Mouse (Mus musculus): ENCODE measurements at regions not wholly inside any gene's neighbourhood (a gene's known extent, or its start where the extent isn't known, plus 50 kb on each side); places are given as distances from the start of the nearest gene placed in this dataset.

DNA sequence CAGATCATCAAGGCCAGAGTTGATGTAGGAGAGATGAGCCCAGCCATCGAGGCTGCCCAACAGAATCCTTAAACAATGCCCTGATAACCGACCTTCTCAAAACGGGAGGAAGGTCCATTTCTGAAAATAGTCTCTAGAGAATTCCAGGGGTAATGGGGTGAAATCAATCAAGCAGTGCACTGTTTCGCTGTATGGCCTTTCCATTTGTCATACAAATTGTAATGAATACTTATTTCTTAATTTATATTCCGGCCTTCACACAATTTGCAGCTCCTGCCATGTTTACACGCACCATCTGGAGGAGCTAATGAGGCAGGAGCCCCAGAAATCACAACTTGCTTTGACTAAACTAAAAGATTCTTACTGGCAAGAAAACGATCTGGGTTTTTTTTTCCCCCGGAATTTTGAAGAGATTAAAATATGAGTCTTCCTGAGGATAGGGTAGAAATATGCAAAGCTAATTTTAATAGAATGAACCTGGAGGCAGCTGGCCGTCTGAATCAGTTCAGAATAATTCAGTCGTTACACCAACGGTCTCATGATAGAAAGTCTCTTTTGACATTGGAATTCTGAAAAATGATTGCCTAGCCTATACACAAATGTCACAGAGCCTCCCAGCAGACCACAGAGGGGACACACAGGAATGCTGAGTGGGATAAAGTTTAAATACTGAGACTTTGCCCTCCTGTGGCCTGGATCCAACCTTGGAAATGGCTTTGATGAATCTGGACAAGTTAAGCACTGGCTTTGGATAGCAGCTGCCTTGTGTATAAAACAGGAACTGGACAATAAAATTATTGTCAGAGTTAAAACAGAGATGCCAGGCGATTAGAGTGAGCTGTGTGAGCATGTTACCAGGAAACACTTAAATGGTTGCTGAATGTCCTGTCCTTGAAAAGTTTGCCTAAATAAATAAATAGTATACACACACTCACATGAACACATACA lies 115.0 kb upstream of the Frem1 start:
- no peak for DNase-seq (ENCODE audit: low spot score)

DNA sequence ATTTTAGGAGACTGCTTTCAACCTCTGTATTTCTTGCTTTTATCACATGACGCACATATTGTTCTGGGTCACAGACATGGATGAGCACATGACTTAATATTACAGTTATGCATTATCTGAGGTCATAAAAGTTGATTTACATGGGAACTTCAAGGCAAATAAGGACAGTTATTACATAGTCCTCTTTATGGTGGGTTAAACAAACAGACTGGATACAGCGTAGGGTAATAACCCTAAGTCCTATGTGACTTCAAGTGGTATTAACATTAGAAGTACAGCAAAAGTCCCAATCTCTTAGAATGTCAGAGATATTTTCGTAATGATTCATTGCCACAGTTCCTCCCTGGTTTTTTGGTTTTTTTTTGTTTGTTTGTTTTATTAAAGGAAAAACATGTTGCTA lies 94.6 kb upstream of the Frem1 start:
- DNase-seq (ENCODE audit: low spot score) = no peak

DNA sequence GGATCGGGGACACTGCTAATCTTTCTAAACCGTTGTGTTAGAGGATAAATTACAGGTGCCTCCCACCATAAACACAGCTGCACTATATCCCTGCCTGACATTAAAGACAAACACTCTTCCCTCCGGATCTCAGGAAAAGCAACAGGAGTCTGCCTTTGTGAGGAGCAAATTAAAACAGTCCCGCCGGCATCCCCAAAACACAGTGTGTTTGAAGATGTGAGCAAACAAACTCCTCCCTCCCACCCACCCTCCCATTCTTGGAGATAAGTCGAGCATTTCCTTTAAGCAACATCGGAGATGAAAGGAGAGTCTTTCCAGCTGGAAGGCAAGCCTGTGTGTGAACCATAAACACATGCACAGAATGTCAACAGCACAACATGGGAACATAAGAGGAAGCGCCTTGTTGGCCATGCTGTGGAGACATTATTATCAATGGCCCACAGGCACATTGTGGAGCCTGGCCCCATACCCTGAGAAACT lies 93.6 kb upstream of the Frem1 start:
- peak; percentile 4 for DNase-seq (ENCODE audit: low spot score)

DNA sequence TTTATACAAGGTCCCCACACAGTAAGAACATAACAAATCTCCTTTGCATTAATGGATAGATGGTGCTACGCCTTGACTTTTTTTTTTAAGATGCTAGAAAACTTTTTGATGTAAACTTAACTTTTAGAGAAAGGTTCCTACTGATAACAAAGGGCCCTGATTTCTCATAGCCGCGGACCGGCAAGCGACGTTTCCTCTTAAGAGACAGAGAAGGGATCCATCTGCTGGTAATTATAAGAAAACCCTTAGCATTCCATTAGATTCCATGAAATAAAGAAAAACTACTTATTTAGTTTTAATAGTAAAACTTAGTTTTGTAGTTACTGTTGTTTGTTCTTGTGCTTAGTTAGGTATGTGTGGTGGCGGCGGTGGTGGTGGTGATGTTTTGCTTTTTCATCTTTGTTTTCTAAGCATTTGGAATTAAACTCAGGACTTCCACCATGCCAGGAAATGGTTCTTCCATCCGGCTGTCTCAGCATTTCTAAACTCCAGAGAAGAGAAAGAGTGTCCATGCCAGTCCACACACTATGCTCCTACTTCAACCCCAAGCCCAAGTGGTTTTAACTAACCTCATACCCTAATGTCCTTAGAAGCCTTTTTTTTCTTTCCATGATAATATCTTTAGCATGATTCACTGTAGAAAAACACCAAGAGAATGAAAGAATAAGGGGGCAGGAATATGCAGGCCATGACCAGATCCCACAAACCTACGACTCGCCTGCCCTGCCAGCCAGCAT lies 92.8 kb upstream of the Frem1 start:
- no peak for DNase-seq (ENCODE audit: low spot score)

DNA sequence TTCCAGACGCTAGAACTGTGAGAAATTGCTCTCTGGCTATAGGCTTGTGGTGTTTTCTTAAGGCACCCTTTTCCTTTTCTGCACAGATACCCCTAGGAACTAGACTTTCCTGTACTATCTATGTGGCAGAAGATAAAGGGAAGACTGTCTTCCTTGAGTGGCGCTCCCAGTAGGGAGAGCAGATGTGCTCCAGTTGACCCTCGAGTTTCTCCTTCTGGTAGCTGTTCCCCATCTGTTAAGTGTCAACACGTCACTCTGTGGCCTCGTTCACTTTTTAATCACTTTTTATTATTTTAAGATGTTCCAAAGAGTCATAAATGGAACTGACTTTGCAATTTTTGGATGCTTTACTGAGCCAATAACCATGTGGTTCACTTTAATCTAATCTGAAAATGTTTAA lies 89.6 kb upstream of the Frem1 start:
- DNase-seq (ENCODE audit: low spot score) = no peak

DNA sequence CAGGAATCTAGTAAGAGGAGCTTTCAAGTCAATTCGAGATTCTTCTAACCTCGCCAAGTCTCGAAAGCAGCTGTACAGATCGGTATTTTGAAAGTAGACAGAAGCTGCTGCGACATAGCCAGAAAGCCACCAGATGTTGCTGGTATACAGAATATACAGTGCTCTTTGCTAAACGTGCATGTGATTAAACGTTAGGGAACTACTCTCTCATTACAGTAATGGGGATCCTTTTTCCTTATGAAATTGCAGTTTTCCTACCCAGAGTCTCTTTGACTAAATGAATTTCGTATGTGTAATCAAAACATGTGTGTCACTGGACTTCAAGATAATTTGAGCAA lies 70.5 kb upstream of the Frem1 start:
- no peak for DNase-seq (ENCODE audit: low spot score)

DNA sequence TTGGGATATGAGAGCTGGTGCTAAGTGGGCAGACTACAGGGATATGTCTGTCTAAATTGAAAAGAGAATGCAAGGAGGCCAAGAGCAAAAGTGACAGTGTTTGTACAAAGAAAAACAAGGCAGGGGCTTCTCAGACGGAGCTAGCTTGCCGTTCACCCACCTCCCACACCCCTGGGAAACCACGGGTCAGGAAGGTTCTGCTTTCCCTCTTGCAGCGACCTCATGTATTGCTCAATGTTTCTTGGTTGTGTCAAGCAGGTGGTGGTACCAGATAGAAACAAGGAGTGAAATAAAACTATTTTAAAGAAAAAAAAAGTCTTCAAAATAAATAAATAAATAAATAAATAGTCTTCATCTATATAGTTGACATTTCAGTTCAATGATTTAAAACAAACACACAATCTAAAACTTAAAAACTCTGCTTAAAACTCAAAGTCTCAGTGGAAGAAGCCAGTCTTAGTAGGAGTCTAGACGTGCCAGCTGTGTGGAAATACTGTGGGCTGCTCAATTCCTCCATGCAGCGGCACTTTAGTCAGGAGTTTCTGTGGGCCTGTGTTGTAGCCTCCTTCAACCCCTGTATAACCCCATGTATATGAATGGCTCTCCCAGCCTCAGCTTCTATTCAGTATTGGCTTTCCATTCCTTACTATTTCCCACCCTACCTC lies 70.0 kb upstream of the Frem1 start:
- no peak for DNase-seq (ENCODE audit: low spot score)

DNA sequence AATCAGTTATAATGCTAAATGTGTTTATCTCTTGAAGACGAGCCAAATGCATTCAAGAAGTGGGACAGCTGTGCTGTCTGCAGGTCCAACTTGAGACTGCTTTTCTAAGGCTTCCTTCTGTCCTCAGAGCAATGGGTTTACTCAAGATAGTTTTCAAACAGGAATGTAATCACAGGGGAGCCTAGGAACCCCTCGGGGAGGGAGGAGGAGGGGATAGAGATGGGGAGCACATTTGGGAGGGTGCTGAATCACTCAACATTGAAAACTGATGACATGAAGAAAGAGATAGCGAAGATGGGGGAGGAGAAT lies 56.5 kb upstream of the Frem1 start:
- DNase-seq (ENCODE audit: low spot score) = no peak

DNA sequence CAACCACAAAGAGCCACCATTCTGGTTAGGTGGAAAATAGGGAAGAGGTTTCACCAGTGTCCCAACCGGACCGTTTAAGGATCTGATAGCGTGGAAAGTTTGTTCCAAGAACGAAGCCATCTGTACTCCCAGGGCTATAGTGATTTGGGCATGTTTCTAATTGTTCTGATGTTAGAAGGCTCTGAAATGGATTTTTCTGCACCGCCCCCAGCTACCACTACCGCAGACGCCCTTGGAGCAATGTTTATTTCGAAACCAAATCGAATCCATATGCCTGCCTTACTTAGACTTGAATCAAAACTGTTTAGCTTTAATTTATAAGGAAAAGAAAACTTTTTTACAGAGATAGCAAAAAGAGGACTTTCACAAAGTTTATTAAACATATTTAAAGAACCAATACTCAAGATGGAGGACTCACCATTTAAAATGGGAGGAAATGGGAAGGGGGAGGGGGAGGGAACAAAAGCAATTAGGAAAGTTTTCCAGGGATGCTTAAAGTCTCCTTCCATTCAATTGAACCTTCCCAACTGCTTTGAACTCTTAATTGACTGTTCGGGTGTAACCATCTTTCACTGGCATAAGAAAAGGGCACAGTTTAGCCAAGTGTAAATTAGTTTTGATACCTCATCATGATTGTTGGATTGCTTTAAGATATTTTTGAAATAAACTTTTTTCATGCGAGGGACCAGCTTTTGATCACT lies 56.0 kb upstream of the Frem1 start:
- no peak for DNase-seq (ENCODE audit: low spot score)

DNA sequence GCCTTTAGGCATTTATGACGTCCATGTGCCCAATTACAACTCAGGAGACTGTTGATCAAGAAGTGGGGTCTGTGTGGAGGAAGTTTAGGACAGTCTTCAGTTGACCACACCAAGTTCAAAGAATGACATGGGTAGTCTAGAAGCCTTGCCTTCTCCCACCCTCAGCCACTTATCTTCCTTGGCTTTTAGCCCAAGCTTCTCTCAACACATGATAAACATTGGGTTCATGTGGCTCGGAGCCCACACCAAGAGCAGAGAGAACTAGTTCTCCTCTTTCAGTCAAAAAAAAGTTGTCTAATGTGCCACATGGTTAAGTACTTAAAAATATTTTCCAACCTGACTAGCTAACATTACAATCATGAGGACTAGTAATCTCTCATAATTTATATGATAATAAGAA lies 55.0 kb upstream of the Frem1 start:
- DNase-seq (ENCODE audit: low spot score) = no peak

DNA sequence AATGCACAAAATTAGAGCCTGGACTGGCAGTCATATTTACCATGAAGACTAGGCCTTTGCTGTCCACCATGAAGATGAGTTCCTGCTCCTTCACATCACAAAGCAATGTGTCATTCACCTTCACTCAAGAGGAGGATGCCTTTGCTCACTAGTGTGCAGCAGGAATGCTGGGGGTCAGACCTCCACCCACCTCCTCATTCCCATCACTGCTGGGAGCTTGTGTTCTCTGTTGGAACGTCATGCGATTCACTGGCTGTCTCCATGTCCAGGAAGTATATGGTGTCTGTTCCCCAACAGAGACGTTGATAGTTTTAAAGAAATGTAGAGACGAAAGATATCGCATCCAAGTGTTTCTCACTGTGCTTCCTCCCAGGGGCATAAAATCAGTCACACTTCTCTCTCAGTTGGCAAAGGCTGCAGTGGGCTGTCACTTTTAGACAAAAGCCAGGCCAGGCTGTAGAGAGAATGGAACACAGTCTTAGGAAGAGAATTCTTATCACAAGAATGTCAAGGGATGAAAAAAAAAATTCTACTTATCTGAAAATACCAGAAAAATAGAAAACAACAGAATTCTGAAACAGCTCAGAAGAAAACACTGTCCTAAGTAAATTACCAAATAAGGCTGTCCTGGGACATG lies 52.0 kb upstream of the Frem1 start:
- DNase-seq (ENCODE audit: low spot score) = no peak

DNA sequence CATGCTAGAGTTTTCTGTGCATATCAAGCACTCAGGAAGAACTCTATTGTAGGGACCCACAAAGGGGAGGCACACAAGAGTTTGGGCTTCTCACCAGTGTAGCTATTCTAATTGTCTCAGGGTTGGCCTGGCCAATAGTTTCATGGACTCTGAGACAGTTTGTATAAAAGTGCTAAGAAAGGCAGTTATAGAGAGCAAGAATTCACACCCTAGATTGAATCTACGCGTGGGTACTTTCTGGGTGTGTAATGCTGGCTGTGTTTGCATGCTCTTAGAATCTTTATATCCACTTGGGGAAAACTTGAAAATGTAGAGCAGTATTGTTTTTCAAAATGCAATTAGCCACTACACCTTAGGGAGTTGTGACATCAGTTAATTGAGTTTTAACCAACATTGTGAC lies 50.8 kb upstream of the Frem1 start:
- no peak for DNase-seq (ENCODE audit: low spot score)

DNA sequence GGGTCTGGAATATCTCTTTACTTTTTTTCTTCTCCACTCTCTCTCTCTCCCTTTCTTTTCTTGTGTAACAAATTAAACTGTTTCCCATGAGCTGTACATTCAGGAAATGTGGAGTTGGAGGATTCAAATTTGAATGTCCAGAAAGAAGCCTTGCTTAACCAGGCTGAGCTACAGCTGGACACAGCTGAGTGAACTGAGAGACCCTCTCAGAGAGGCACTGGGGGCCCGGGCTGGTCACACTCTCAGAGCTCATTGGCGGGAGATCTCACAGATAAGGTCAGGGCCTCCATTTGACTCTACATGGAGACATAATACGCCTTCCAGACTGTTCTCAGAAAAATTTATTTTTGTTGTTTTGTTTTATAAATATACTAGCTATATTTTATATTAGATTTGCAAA lies 49.9 kb upstream of the Frem1 start:
- no peak for DNase-seq (ENCODE audit: low spot score)

All from ovary, adult 18-20 months (tissue).